Mouse (Mus musculus) MEL (cell line): Measurements from ENCODE around the gene Rexo4. TPM values are rescaled to one million over a fixed set of nuclear protein-coding genes. Genes with fewer than 3 reads are reported as not detected.
A peak's percentile ranks its signal among the peaks of the same experiment; 100 is the strongest.

Source experiments
- DNase-seq: peaks from one replicate; pipeline ENCODE4 v3.0.0; 2011; ENCODE audit warnings: low read depth, low spot score
- H3K27ac ChIP-seq: 2 replicates; pipeline ENCODE4 v1.5.1; 2012; ENCODE audit warnings: low read depth, mild to moderate bottlenecking, control low read depth, low read length, moderate library complexity; ENCODE audit not compliant: control insufficient read depth
- H3K27me3 ChIP-seq, 2 experiments: fragments of 150-350 bp in 1 of 2; sonication (generic) in 1 of 2; 2 replicates each; pipeline ENCODE4 v1.6.1; 2012; ENCODE audit warnings: low read length in 2 of 2, mild to moderate bottlenecking in 2 of 2, improper control_type of control experiment in 1 of 2, moderate library complexity in 1 of 2; ENCODE audit not compliant: insufficient read depth in 2 of 2, control insufficient read depth in 1 of 2
- H3K36me3 ChIP-seq, 2 experiments: 2 replicates each; pipeline ENCODE4 v1.6.1; 2012 to 2014; ENCODE audit warnings: low read length in 2 of 2, improper control_type of control experiment in 1 of 2, inconsistent platforms in 1 of 2, mild to moderate bottlenecking in 1 of 2; ENCODE audit not compliant: insufficient read depth in 2 of 2, control insufficient read depth in 1 of 2
- H3K4me1 ChIP-seq, 2 experiments: fragments of 150-350 bp in 1 of 2; sonication (generic) in 1 of 2; 2 replicates each; pipeline ENCODE4 v1.6.1; 2012; ENCODE audit warnings: low read length in 2 of 2, improper control_type of control experiment in 1 of 2, mild to moderate bottlenecking in 1 of 2; ENCODE audit not compliant: insufficient read depth in 2 of 2, control insufficient read depth in 1 of 2
- H3K4me3 ChIP-seq, 2 experiments: fragments of 150-350 bp in 1 of 2; sonication (generic) in 1 of 2; 2 replicates each; pipeline ENCODE4 v1.5.1; 2012; ENCODE audit warnings: low read depth in 2 of 2, low read length in 2 of 2, mild to moderate bottlenecking in 2 of 2, moderate library complexity in 2 of 2, control low read depth in 1 of 2, improper control_type of control experiment in 1 of 2; ENCODE audit not compliant: control insufficient read depth in 1 of 2, insufficient read depth in 1 of 2
- H3K79me2 ChIP-seq: 2 replicates; pipeline ENCODE4 v1.6.1; 2012; ENCODE audit warnings: mild to moderate bottlenecking, low read length, moderate library complexity; ENCODE audit not compliant: control insufficient read depth, poor library complexity, insufficient read depth
- H3K9ac ChIP-seq: 2 replicates; pipeline ENCODE4 v1.6.1; 2012; ENCODE audit warnings: low read depth, mild to moderate bottlenecking, control low read depth, low read length, moderate library complexity; ENCODE audit not compliant: control insufficient read depth, poor library complexity, severe bottlenecking
- H3K9me3 ChIP-seq: fragments of 150-350 bp; sonication (generic); replicated peaks from 2 replicates; pipeline ENCODE4 v1.6.1; 2012; ENCODE audit warnings: mild to moderate bottlenecking, low read length, improper control_type of control experiment, moderate library complexity; ENCODE audit not compliant: insufficient read depth
- BHLHE40 ChIP-seq: IDR thresholded peaks from 2 replicates; pipeline ENCODE4 v1.6.1; 2012; ENCODE audit warnings: low read depth, mild to moderate bottlenecking, inconsistent platforms, low read length, improper control_type of control experiment, borderline replicate concordance
- CHD1 ChIP-seq: IDR thresholded peaks from 2 replicates; pipeline ENCODE4 v1.6.1; 2012; ENCODE audit warnings: low read depth, mild to moderate bottlenecking, inconsistent platforms, low read length, improper control_type of control experiment
- CHD2 ChIP-seq: IDR thresholded peaks from 2 replicates; pipeline ENCODE4 v1.6.1; 2011; ENCODE audit warnings: low read length, improper control_type of control experiment
- CTCF ChIP-seq, 3 experiments: IDR thresholded peaks in 2 of 3; conservative IDR thresholded peaks in 1 of 3; 2 replicates each; pipeline ENCODE4 v1.5.1; 2011 to 2012; ENCODE audit warnings: low read length in 3 of 3, low read depth in 2 of 3, mild to moderate bottlenecking in 2 of 3, improper control_type of control experiment in 1 of 3, inconsistent platforms in 1 of 3, mixed read lengths in 1 of 3, moderate library complexity in 1 of 3; ENCODE audit not compliant: control insufficient read depth in 1 of 3, insufficient read depth in 1 of 3, poor library complexity in 1 of 3, severe bottlenecking in 1 of 3
- EP300 ChIP-seq, 2 experiments: IDR thresholded peaks; 2 replicates each; pipeline ENCODE4 v1.6.1; 2011; ENCODE audit warnings: improper control_type of control experiment in 2 of 2, low read length in 2 of 2, low read depth in 1 of 2, mild to moderate bottlenecking in 1 of 2
- GATA1 ChIP-seq: IDR thresholded peaks from 2 replicates; pipeline ENCODE4 v1.6.1; 2011; ENCODE audit warnings: low read depth, low read length, improper control_type of control experiment
- HCFC1 ChIP-seq: IDR thresholded peaks from 2 replicates; pipeline ENCODE4 v1.6.1; 2012; ENCODE audit warnings: low read depth, mild to moderate bottlenecking, inconsistent platforms, low read length, improper control_type of control experiment, moderate library complexity
- JUND ChIP-seq: IDR thresholded peaks from 2 replicates; pipeline ENCODE4 v1.6.1; 2011; ENCODE audit warnings: low read depth, mild to moderate bottlenecking, improper control_type of control experiment, low read length
- KAT2A ChIP-seq: conservative IDR thresholded peaks from 2 replicates; pipeline ENCODE4 v1.6.1; 2012; ENCODE audit warnings: low read depth, low read length, improper control_type of control experiment, inconsistent platforms
- MAFK ChIP-seq: IDR thresholded peaks from 2 replicates; pipeline ENCODE4 v1.6.1; 2011; ENCODE audit warnings: low read depth, mild to moderate bottlenecking, low read length, improper control_type of control experiment, borderline replicate concordance
- MAX ChIP-seq: IDR thresholded peaks from 2 replicates; pipeline ENCODE4 v1.6.1; 2011; ENCODE audit warnings: low read length, improper control_type of control experiment
- MEF2A ChIP-seq: IDR thresholded peaks from 2 replicates; pipeline ENCODE4 v1.6.1; 2014; ENCODE audit warnings: low read depth, mild to moderate bottlenecking, inconsistent platforms, low read length, improper control_type of control experiment; ENCODE audit not compliant: poor library complexity, insufficient replicate concordance, severe bottlenecking; ENCODE audit errors: extremely low read depth
- MXI1 ChIP-seq: IDR thresholded peaks from 2 replicates; pipeline ENCODE4 v1.6.1; 2011; ENCODE audit warnings: mild to moderate bottlenecking, low read depth, low read length, improper control_type of control experiment
- NELFE ChIP-seq: IDR thresholded peaks from 2 replicates; pipeline ENCODE4 v1.6.1; 2011; ENCODE audit warnings: low read depth, low read length, improper control_type of control experiment
- NRF1 ChIP-seq: IDR thresholded peaks from 2 replicates; pipeline ENCODE4 v1.6.1; 2014; ENCODE audit warnings: low read depth, mild to moderate bottlenecking, inconsistent platforms, low read length, improper control_type of control experiment, moderate library complexity; ENCODE audit not compliant: poor library complexity, insufficient read depth, severe bottlenecking
- POLR2AphosphoS2 ChIP-seq: IDR thresholded peaks from 2 replicates; pipeline ENCODE4 v1.6.1; 2011; ENCODE audit warnings: low read length, improper control_type of control experiment
- POLR2AphosphoS5 ChIP-seq: IDR thresholded peaks from 2 replicates; pipeline ENCODE4 v1.6.1; 2012; ENCODE audit warnings: low read depth, borderline replicate concordance, mild to moderate bottlenecking, inconsistent platforms, low read length, moderate library complexity, mixed read lengths
- RAD21 ChIP-seq: IDR thresholded peaks from 2 replicates; pipeline ENCODE4 v1.6.1; 2011; ENCODE audit warnings: mild to moderate bottlenecking, low read depth, low read length, improper control_type of control experiment
- RCOR1 ChIP-seq: IDR thresholded peaks from 2 replicates; pipeline ENCODE4 v1.6.1; 2012; ENCODE audit warnings: low read depth, mild to moderate bottlenecking, inconsistent platforms, low read length, improper control_type of control experiment
- SIN3A ChIP-seq: IDR thresholded peaks from 2 replicates; pipeline ENCODE4 v1.6.1; 2012; ENCODE audit warnings: low read length, improper control_type of control experiment, inconsistent platforms
- SMC3 ChIP-seq: IDR thresholded peaks from 2 replicates; pipeline ENCODE4 v1.6.1; 2011; ENCODE audit warnings: low read depth, low read length, improper control_type of control experiment
- TAL1 ChIP-seq: IDR thresholded peaks from 2 replicates; pipeline ENCODE4 v1.6.1; 2012; ENCODE audit warnings: mild to moderate bottlenecking, inconsistent platforms, low read length, moderate library complexity, mixed read lengths
- TBP ChIP-seq: IDR thresholded peaks from 2 replicates; pipeline ENCODE4 v1.8.0; 2011; ENCODE audit warnings: low read depth, low read length, improper control_type of control experiment
- TCF12 ChIP-seq: IDR thresholded peaks from 2 replicates; pipeline ENCODE4 v1.6.1; 2014; ENCODE audit warnings: low read depth, mild to moderate bottlenecking, inconsistent platforms, low read length, improper control_type of control experiment, moderate library complexity
- UBTF ChIP-seq: IDR thresholded peaks from 2 replicates; pipeline ENCODE4 v1.6.1; 2012; ENCODE audit warnings: low read depth, mild to moderate bottlenecking, inconsistent platforms, low read length, improper control_type of control experiment, moderate library complexity, borderline replicate concordance; ENCODE audit not compliant: insufficient read depth
- USF1 ChIP-seq: IDR thresholded peaks from 2 replicates; pipeline ENCODE4 v1.6.1; 2014; ENCODE audit warnings: low read depth, mild to moderate bottlenecking, inconsistent platforms, low read length, improper control_type of control experiment, moderate library complexity
- USF2 ChIP-seq, 2 experiments: IDR thresholded peaks; 2 replicates each; pipeline ENCODE4 v1.6.1; 2011 to 2012; ENCODE audit warnings: improper control_type of control experiment in 2 of 2, low read length in 2 of 2, borderline replicate concordance in 1 of 2, inconsistent platforms in 1 of 2, low read depth in 1 of 2, mild to moderate bottlenecking in 1 of 2; ENCODE audit not compliant: insufficient read depth in 1 of 2
- ZC3H11A ChIP-seq: IDR thresholded peaks from 2 replicates; pipeline ENCODE4 v1.6.1; 2012; ENCODE audit warnings: low read depth, mild to moderate bottlenecking, inconsistent platforms, low read length, improper control_type of control experiment
- ZMIZ1 ChIP-seq: IDR thresholded peaks from 2 replicates; pipeline ENCODE4 v1.6.1; 2012; ENCODE audit warnings: low read depth, mild to moderate bottlenecking, inconsistent platforms, low read length, improper control_type of control experiment, moderate library complexity
- polyA plus RNA-seq, 2 experiments: library from polyadenylated mRNA; stranded (reverse) in 1 of 2; unstranded in 1 of 2; fragments of >175 nt in 1 of 2; fragments of >200 nt in 1 of 2; gene quantifications; 2 replicates each; pipeline versions ENCODE4 v1.2.1 to v1.2.4; 2012; ENCODE audit warnings: low replicate concordance in 2 of 2, low read depth in 1 of 2; ENCODE audit not compliant: insufficient read length in 2 of 2, insufficient read depth in 1 of 2, missing spikeins in 1 of 2
- total RNA-seq: library from RNA; depleted of rRNA; stranded (reverse); fragments of 300-350 nt; gene quantifications from 2 replicates; pipeline ENCODE4 v1.2.3, GENCODE M21; 2012

The Rexo4 gene
- total and polyA plus RNA-seq, 3 experiments: 52.4 to 66.6 TPM; not detected in 1

- TF ChIP-seq NELFE (no peak), JUND (no peak), CHD2 (no peak), MAFK (no peak), EP300 (IDR thresholded peaks at IDR 0.05; ENCODE audit: low read depth in 1 of 2, low read length in 2 of 2) (no peak), TCF12 (0 out of 2 replicates have a peak, but pooled peaks have one; percentile 6), TAL1 (no peak)
These were observed 53.0 kb downstream of the Rexo4 start (continued) for GRCm38 (mm10) chr2:26910994-26911765.

- H3K27me3 ChIP-seq: no peaks in the 10 kb centered on the region
- H3K9me3 ChIP-seq: no peaks in the 10 kb centered on the region
- peaks cover 5 to 24% of the 10 kb centered on the region in 2 experiments; a peak in 3 of 4 replicates for H3K36me3 ChIP-seq
- peak within 1 kb of the TSS; percentile 76 to 78 for H3K4me3 ChIP-seq
- peaks cover 65% of the 10 kb centered on the region for H3K79me2 ChIP-seq
- H3K27ac ChIP-seq: peak within 1 kb of the TSS; percentile 71
- H3K4me1 ChIP-seq: peaks cover 2 to 14% of the 10 kb centered on the region in 2 experiments; a peak in 3 of 4 replicates
- peak; percentile 98 for DNase-seq
- H3K9ac ChIP-seq: peak within 1 kb of the TSS; percentile 87
- TF ChIP-seq TBP (peak; percentile 97), GATA1 (no peak), HCFC1 (peak; percentile 89), MAX (peak; percentile 41; the same call in 1 of the 2 replicates), ZC3H11A (no peak), KAT2A (peak; percentile 66; the same call in 1 of the 2 replicates), EP300 (IDR thresholded peaks at IDR 0.05; ENCODE audit: low read depth in 1 of 2, low read length in 2 of 2) (no peak), BHLHE40 (no peak), CHD2 (peak; percentile 98), CHD1 (no peak; the same call in 1 of the 2 replicates), TCF12 (peak; percentile 76; the same call in 1 of the 2 replicates), MAFK (no peak), NELFE (peak; percentile 98), NRF1 (peak; percentile 79), USF1 (no peak), SMC3 (no peak), MEF2A (no peak), RAD21 (no peak), ZMIZ1 (peak; percentile 96), UBTF (0 out of 2 replicates have a peak, but pooled peaks have one; percentile 33), JUND (no peak), TAL1 (no peak), MXI1 (peak; percentile 69), CTCF (IDR thresholded peaks at IDR 0.05 in 2 of 3, conservative IDR thresholded peaks at IDR 0.05 in 1 of 3; ENCODE audit: control insufficient read depth in 1 of 3, insufficient read depth in 1 of 3, low read depth in 2 of 3, low read length in 3 of 3, poor library complexity in 1 of 3, severe bottlenecking in 1 of 3) (no peak), POLR2AphosphoS5 (peak; percentile 72; the same call in 1 of the 2 replicates), USF2 (IDR thresholded peaks at IDR 0.05; ENCODE audit: borderline replicate concordance in 1 of 2, insufficient read depth in 1 of 2, low read depth in 1 of 2, low read length in 2 of 2) (no peak), POLR2AphosphoS2 (peak; percentile 97), RCOR1 (no peak), SIN3A (peak; percentile 71)
These were observed 53.8 kb downstream of the Rexo4 start, which contains the start of the genes Med22 and Rpl7a for GRCm38 (mm10) chr2:26910124-26910993. Med22 (minus strand) TSS chr2:26910677. Rpl7a (plus strand) TSS chr2:26910764.
